Mouse (Mus musculus): ENCODE results near the gene Tbxa2r. TPM values are rescaled to one million over a fixed set of nuclear protein-coding genes. Genes with fewer than 3 reads are reported as not detected.

The Tbxa2r gene
- polyA plus RNA-seq, 1 experiment from 2014 or later: 2.4 TPM

- Histone ChIP-seq H3K9ac (ENCODE audit: low read length) (no peak overlapping the region), H3K9me3 (ENCODE audit: control insufficient read depth, low read length) (no peaks in the 10 kb centered on the region), H3K36me3 (ENCODE audit: control insufficient read depth, insufficient read depth, low read length) (no peaks in the 10 kb centered on the region), H3K27ac (ENCODE audit: low read depth, low read length) (no peak overlapping the region), H3K4me1 (ENCODE audit: control insufficient read depth, insufficient read depth, low read length) (peaks cover 18% of the 10 kb centered on the region), H3K4me3 (ENCODE audit: low read depth, low read length) (no peak overlapping the region), H3K4me2 (no peak overlapping the region), H3K27me3 (ENCODE audit: control insufficient read depth, insufficient read depth, low read length) (no peaks in the 10 kb centered on the region)
- no peak for ATAC-seq (ENCODE audit: low FRiP score)
- WGBS: 69% methylated on average over 10 of the region's 10 CpGs
- no peak for DNase-seq (ENCODE audit: low spot score, missing footprints)
Measured at GRCm38 (mm10) chr10:81297845-81298244, 30.7 kb upstream of the Tbxa2r start.

- no peak overlapping the region for H3K4me3 ChIP-seq (ENCODE audit: low read depth, low read length)
- H3K27ac ChIP-seq (ENCODE audit: low read depth, low read length): no peak overlapping the region
- DNase-seq (ENCODE audit: low spot score, missing footprints): no peak
Measured at GRCm38 (mm10) chr10:81298369-81299100, 30.0 kb upstream of the Tbxa2r start.

GRCm38 (mm10) chr10:81299585-81300351 lies 28.8 kb upstream of the Tbxa2r start:
- Histone ChIP-seq H3K36me3 (ENCODE audit: control insufficient read depth, insufficient read depth, low read length) (no peaks in the 10 kb centered on the region), H3K4me1 (ENCODE audit: control insufficient read depth, insufficient read depth, low read length) (peaks cover 10% of the 10 kb centered on the region)
- WGBS: 91% methylated on average over 14 of the region's 14 CpGs

More at GRCm38 (mm10) chr10:81298369-81299100, 30.0 kb upstream of the Tbxa2r start:
- peaks cover 18% of the 10 kb centered on the region for H3K4me1 ChIP-seq (ENCODE audit: control insufficient read depth, insufficient read depth, low read length)
- no peak overlapping the region; the same call in 1 of the 2 replicates for H3K9ac ChIP-seq (ENCODE audit: low read length)
- no peaks in the 10 kb centered on the region for H3K9me3 ChIP-seq (ENCODE audit: control insufficient read depth, low read length)
- no peak overlapping the region for H3K4me2 ChIP-seq
- H3K36me3 ChIP-seq (ENCODE audit: control insufficient read depth, insufficient read depth, low read length): no peaks in the 10 kb centered on the region
- WGBS: 92% methylated on average over 17 of the region's 17 CpGs
- no peak for ATAC-seq (ENCODE audit: low FRiP score)
- no peaks in the 10 kb centered on the region for H3K27me3 ChIP-seq (ENCODE audit: control insufficient read depth, insufficient read depth, low read length)

GRCm38 (mm10) chr10:81300352-81300907 lies 28.1 kb upstream of the Tbxa2r start:
- no peak overlapping the region for H3K9ac ChIP-seq (ENCODE audit: low read length)
- no peak overlapping the region for H3K4me3 ChIP-seq (ENCODE audit: low read depth, low read length)
- H3K4me1 ChIP-seq (ENCODE audit: control insufficient read depth, insufficient read depth, low read length): peaks cover 10% of the 10 kb centered on the region
- H3K27me3 ChIP-seq (ENCODE audit: control insufficient read depth, insufficient read depth, low read length): no peaks in the 10 kb centered on the region
- no peak overlapping the region for H3K27ac ChIP-seq (ENCODE audit: low read depth, low read length)
- DNase-seq (ENCODE audit: low spot score, missing footprints) (no peak), ATAC-seq (ENCODE audit: low FRiP score) (no peak)
- H3K9me3 ChIP-seq (ENCODE audit: control insufficient read depth, low read length): no peaks in the 10 kb centered on the region
- WGBS: 85% methylated on average over 9 of the region's 9 CpGs
- H3K4me2 ChIP-seq: no peak overlapping the region
- no peaks in the 10 kb centered on the region for H3K36me3 ChIP-seq (ENCODE audit: control insufficient read depth, insufficient read depth, low read length)

More at GRCm38 (mm10) chr10:81299585-81300351, 28.8 kb upstream of the Tbxa2r start:
- H3K27me3 ChIP-seq (ENCODE audit: control insufficient read depth, insufficient read depth, low read length): no peaks in the 10 kb centered on the region
- H3K4me3 ChIP-seq (ENCODE audit: low read depth, low read length): no peak overlapping the region
- no peak overlapping the region for H3K27ac ChIP-seq (ENCODE audit: low read depth, low read length)
- H3K9ac ChIP-seq (ENCODE audit: low read length): no peak overlapping the region
- DNase-seq (ENCODE audit: low spot score, missing footprints) (no peak), ATAC-seq (ENCODE audit: low FRiP score) (no peak)
- H3K9me3 ChIP-seq (ENCODE audit: control insufficient read depth, low read length): no peaks in the 10 kb centered on the region
- H3K4me2 ChIP-seq: no peak overlapping the region

DNA sequence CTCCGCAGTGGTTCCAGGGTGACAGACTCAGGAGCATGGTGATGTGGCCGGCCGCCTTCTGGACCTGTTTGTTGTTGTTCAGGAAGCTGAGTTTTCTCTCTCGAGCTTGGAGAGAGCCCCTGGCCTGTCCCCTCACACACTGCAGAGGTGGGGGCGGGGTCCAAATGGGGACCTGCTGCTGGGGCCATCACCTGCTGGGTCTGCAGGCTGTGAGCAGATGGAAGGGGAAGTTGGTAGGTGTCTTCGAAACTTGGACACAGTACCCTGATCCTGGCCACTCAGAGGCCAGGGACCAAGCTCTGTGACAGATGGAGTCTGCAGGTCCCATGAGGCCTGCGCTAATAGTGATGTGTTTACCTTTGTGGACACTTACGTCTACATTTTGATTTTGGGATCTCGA lies 27.2 kb upstream of the Tbxa2r start:
- DNase-seq (ENCODE audit: low spot score, missing footprints): no peak
- no peak overlapping the region for H3K9ac ChIP-seq (ENCODE audit: low read length)
- H3K4me1 ChIP-seq (ENCODE audit: control insufficient read depth, insufficient read depth, low read length): peaks cover 10% of the 10 kb centered on the region
- no peaks in the 10 kb centered on the region for H3K27me3 ChIP-seq (ENCODE audit: control insufficient read depth, insufficient read depth, low read length)
- H3K27ac ChIP-seq (ENCODE audit: low read depth, low read length): no peak overlapping the region
- no peak for ATAC-seq (ENCODE audit: low FRiP score)
- H3K4me3 ChIP-seq (ENCODE audit: low read depth, low read length): no peak overlapping the region
- H3K4me2 ChIP-seq: no peak overlapping the region
- no peaks in the 10 kb centered on the region for H3K9me3 ChIP-seq (ENCODE audit: control insufficient read depth, low read length)
- no peaks in the 10 kb centered on the region for H3K36me3 ChIP-seq (ENCODE audit: control insufficient read depth, insufficient read depth, low read length)
- WGBS: 84% methylated on average over 9 of the region's 9 CpGs

DNA sequence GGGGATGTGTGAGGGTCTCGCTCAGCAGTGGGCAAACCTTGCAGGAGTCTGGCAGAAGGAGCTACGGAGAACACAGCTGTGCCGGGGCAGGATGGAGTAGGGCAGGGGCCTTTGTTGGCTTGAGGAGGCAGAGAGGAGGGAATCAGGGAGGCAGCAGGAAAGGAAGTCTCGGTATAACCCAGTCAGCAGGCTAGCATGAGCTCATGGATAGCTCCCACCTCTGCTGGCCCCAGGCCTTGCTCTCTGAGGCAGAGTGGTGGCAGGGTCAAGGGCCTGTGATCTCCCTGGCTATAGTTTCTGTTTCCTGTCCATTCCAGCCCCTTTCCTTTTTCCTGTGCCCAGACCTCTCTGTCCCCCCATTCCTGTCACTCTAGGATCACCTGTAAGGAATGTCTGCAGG lies 26.2 kb upstream of the Tbxa2r start:
- no peak overlapping the region for H3K4me2 ChIP-seq
- peaks cover under 1% of the 10 kb centered on the region; the same call in 1 of the 2 replicates for H3K36me3 ChIP-seq (ENCODE audit: control insufficient read depth, insufficient read depth, low read length)
- DNase-seq (ENCODE audit: low spot score, missing footprints) (no peak), ATAC-seq (ENCODE audit: low FRiP score) (no peak)
- H3K4me1 ChIP-seq (ENCODE audit: control insufficient read depth, insufficient read depth, low read length): peaks cover 10% of the 10 kb centered on the region
- H3K4me3 ChIP-seq (ENCODE audit: low read depth, low read length): no peak overlapping the region
- H3K9ac ChIP-seq (ENCODE audit: low read length): no peak overlapping the region; the same call in 1 of the 2 replicates
- no peaks in the 10 kb centered on the region for H3K27me3 ChIP-seq (ENCODE audit: control insufficient read depth, insufficient read depth, low read length)
- H3K27ac ChIP-seq (ENCODE audit: low read depth, low read length): no peak overlapping the region
- H3K9me3 ChIP-seq (ENCODE audit: control insufficient read depth, low read length): no peaks in the 10 kb centered on the region
- WGBS: 74% methylated on average over 4 of the region's 4 CpGs

GRCm38 (mm10) chr10:81302781-81303218 lies 25.7 kb upstream of the Tbxa2r start:
- Histone ChIP-seq H3K4me1 (ENCODE audit: control insufficient read depth, insufficient read depth, low read length) (peaks cover 10% of the 10 kb centered on the region), H3K4me3 (ENCODE audit: low read depth, low read length) (no peak overlapping the region), H3K27me3 (ENCODE audit: control insufficient read depth, insufficient read depth, low read length) (no peaks in the 10 kb centered on the region), H3K9ac (ENCODE audit: low read length) (no peak overlapping the region; the same call in 1 of the 2 replicates), H3K4me2 (no peak overlapping the region), H3K27ac (ENCODE audit: low read depth, low read length) (no peak overlapping the region), H3K36me3 (ENCODE audit: control insufficient read depth, insufficient read depth, low read length) (peaks cover 5% of the 10 kb centered on the region; the same call in 1 of the 2 replicates), H3K9me3 (ENCODE audit: control insufficient read depth, low read length) (no peaks in the 10 kb centered on the region)
- WGBS: 84% methylated on average over 14 of the region's 14 CpGs
- DNase-seq (ENCODE audit: low spot score, missing footprints): no peak
- ATAC-seq (ENCODE audit: low FRiP score): no peak

- Histone ChIP-seq H3K4me1 (ENCODE audit: control insufficient read depth, insufficient read depth, low read length) (peaks cover 10% of the 10 kb centered on the region), H3K27me3 (ENCODE audit: control insufficient read depth, insufficient read depth, low read length) (no peaks in the 10 kb centered on the region), H3K9ac (ENCODE audit: low read length) (no peak overlapping the region; the same call in 1 of the 2 replicates), H3K36me3 (ENCODE audit: control insufficient read depth, insufficient read depth, low read length) (peaks cover 10% of the 10 kb centered on the region; the same call in 1 of the 2 replicates), H3K4me2 (no peak overlapping the region), H3K9me3 (ENCODE audit: control insufficient read depth, low read length) (no peaks in the 10 kb centered on the region), H3K4me3 (ENCODE audit: low read depth, low read length) (no peak overlapping the region), H3K27ac (ENCODE audit: low read depth, low read length) (no peak overlapping the region)
- DNase-seq (ENCODE audit: low spot score, missing footprints) (no peak), ATAC-seq (ENCODE audit: low FRiP score) (no peak)
- 82% methylated on average over 10 of the region's 10 CpGs for WGBS
Measured at GRCm38 (mm10) chr10:81303258-81303657, 25.3 kb upstream of the Tbxa2r start.

DNA sequence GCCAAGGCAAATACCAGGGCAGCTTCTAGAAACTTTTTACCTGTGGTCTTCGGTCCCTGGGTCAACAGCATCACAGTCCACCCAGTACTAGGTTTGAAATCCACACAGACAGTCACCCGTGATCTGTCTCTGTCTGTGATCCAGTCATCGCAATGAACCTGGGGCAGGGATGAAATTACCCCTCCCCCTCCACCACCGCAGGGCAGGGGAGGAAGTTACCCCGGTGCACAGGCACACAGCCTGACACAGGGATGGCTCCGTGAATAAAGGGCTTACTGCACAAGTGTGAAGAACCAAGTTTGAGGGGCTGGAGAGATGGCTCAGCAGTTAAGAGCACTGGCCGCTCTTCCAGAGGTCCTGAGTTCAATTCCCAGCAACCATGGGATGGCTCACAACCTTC lies 24.8 kb upstream of the Tbxa2r start:
- H3K4me2 ChIP-seq: no peak overlapping the region
- H3K4me3 ChIP-seq (ENCODE audit: low read depth, low read length): no peak overlapping the region
- peaks cover 14% of the 10 kb centered on the region; the same call in 1 of the 2 replicates for H3K36me3 ChIP-seq (ENCODE audit: control insufficient read depth, insufficient read depth, low read length)
- WGBS: 82% methylated on average over 7 of the region's 7 CpGs
- no peak overlapping the region for H3K9ac ChIP-seq (ENCODE audit: low read length)
- no peak overlapping the region for H3K27ac ChIP-seq (ENCODE audit: low read depth, low read length)
- peaks cover 10% of the 10 kb centered on the region for H3K4me1 ChIP-seq (ENCODE audit: control insufficient read depth, insufficient read depth, low read length)
- ATAC-seq (ENCODE audit: low FRiP score) (no peak), DNase-seq (ENCODE audit: low spot score, missing footprints) (no peak)
- no peaks in the 10 kb centered on the region for H3K9me3 ChIP-seq (ENCODE audit: control insufficient read depth, low read length)
- H3K27me3 ChIP-seq (ENCODE audit: control insufficient read depth, insufficient read depth, low read length): no peaks in the 10 kb centered on the region
